Mouse (Mus musculus) CH12.LX (cell line): ENCODE results near the gene Serpinb9d. TPM values are rescaled to one million over a fixed set of nuclear protein-coding genes. Genes with fewer than 3 reads are reported as not detected.
"Not testable (repeated sequence)": the region's sequence is repeated elsewhere in the genome, so short reads cannot be mapped to it uniquely, and the experiment has no call there.

Experiments
- DNase-seq: peaks from one replicate; pipeline ENCODE4 v3.0.0-alpha.2; 2013; ENCODE audit errors: extremely low read depth
- H3K27ac ChIP-seq: 2 replicates; pipeline ENCODE4 v1.5.1; 2012; ENCODE audit warnings: low read depth, mild to moderate bottlenecking, control low read depth, moderate library complexity; ENCODE audit not compliant: insufficient read depth
- H3K27me3 ChIP-seq: replicated peaks from 2 replicates; pipeline ENCODE3; 2012; ENCODE audit warnings: inconsistent platforms
- H3K36me3 ChIP-seq, 2 experiments: replicated peaks in 1 of 2; 2 replicates each; pipeline versions ENCODE3 to v1.6.1; 2012; ENCODE audit warnings: inconsistent platforms in 1 of 2, low read length in 1 of 2, mild to moderate bottlenecking in 1 of 2, mixed read lengths in 1 of 2, moderate library complexity in 1 of 2; ENCODE audit not compliant: control insufficient read depth in 1 of 2, insufficient read depth in 1 of 2
- H3K4me1 ChIP-seq, 2 experiments: 2 replicates each; pipeline ENCODE4 v1.6.1; 2012; ENCODE audit warnings: inconsistent platforms in 1 of 2, moderate library complexity in 1 of 2; ENCODE audit not compliant: insufficient read depth in 2 of 2, control insufficient read depth in 1 of 2
- H3K4me2 ChIP-seq: 2 replicates; pipeline ENCODE4 v1.6.1; 2012; ENCODE audit warnings: low read depth, mild to moderate bottlenecking, control low read depth; ENCODE audit not compliant: poor library complexity, insufficient read depth, severe bottlenecking
- H3K4me3 ChIP-seq, 3 experiments: fragments of 150-350 bp in 1 of 3; sonication (generic) in 1 of 3; replicated peaks in 1 of 3; 2 replicates each; pipeline versions ENCODE3 to v1.5.1; 2011 to 2012; ENCODE audit warnings: low read depth in 2 of 3, low read length in 2 of 3, mild to moderate bottlenecking in 2 of 3, moderate library complexity in 2 of 3, control low read depth in 1 of 3, improper control_type of control experiment in 1 of 3, inconsistent platforms in 1 of 3, mixed read lengths in 1 of 3; ENCODE audit not compliant: poor library complexity in 1 of 3
- H3K79me2 ChIP-seq: replicated peaks from 2 replicates; pipeline ENCODE4 v1.6.1; 2012; ENCODE audit warnings: mild to moderate bottlenecking, moderate library complexity; ENCODE audit not compliant: control insufficient read depth, poor library complexity, insufficient read depth, severe bottlenecking; ENCODE audit errors: extremely low read depth
- H3K9ac ChIP-seq: 2 replicates; pipeline ENCODE4 v1.6.1; 2012; ENCODE audit warnings: low read depth, mild to moderate bottlenecking, control low read depth, moderate library complexity; ENCODE audit not compliant: insufficient read depth
- H3K9me3 ChIP-seq: replicated peaks from 2 replicates; pipeline ENCODE3; 2012; ENCODE audit warnings: low read length, inconsistent platforms, mixed read lengths
- CTCF ChIP-seq, 2 experiments: IDR thresholded peaks in 1 of 2; conservative IDR thresholded peaks in 1 of 2; 2 replicates each; pipeline ENCODE4 v1.5.1; 2011 to 2012; ENCODE audit warnings: low read depth in 2 of 2, low read length in 2 of 2, improper control_type of control experiment in 1 of 2, inconsistent platforms in 1 of 2, mild to moderate bottlenecking in 1 of 2, moderate library complexity in 1 of 2
- RAD21 ChIP-seq: IDR thresholded peaks from 2 replicates; pipeline ENCODE4 v1.6.1; 2011; ENCODE audit warnings: low read depth, mild to moderate bottlenecking, low read length, improper control_type of control experiment, moderate library complexity
- SMC3 ChIP-seq: IDR thresholded peaks from 2 replicates; pipeline ENCODE4 v1.6.1; 2011; ENCODE audit warnings: low read depth, low read length, improper control_type of control experiment
- ZMIZ1 ChIP-seq: IDR thresholded peaks from 2 replicates; pipeline ENCODE4 v1.6.1; 2012; ENCODE audit warnings: low read depth, mild to moderate bottlenecking, inconsistent platforms, low read length, improper control_type of control experiment
- dilution Hi-C: fragments of 300-500 bp; cut with MboI; formaldehyde crosslinking; loops from 2 replicates; pipeline ENCODE4 v1.14.3; 2020; ENCODE audit warnings: low sequenced_read_pairs; ENCODE audit not compliant: extremely low pct_unique_long_range_greater_than_20kb, extremely low pct_ligation_motif_present
- in situ Hi-C: fragments of 300-500 bp; cut with MboI; formaldehyde crosslinking; loops from 3 replicates; pipeline ENCODE4 v1.14.3; 2019; ENCODE audit warnings: low sequenced_read_pairs, low pct_ligation_motif_present, low pct_unique_long_range_greater_than_20kb, mixed read lengths
- polyA plus RNA-seq: library from polyadenylated mRNA; unstranded; fragments of >175 nt; gene quantifications from 2 replicates; pipeline ENCODE4 v1.2.1, GENCODE M21; 2012; ENCODE audit warnings: low read depth; ENCODE audit not compliant: insufficient read length
- total RNA-seq, 2 experiments: library from RNA; depleted of rRNA; stranded (reverse); fragments of 300-350 nt in 1 of 2; fragments of >200 nt in 1 of 2; gene quantifications; 2 replicates each; pipeline ENCODE4 v1.2.3; 2012 to 2014

Serpinb9d gene
- total and polyA plus RNA-seq, 3 experiments: not detected

GRCm38 (mm10) chr13:33199740-33200139 is 7.0 kb downstream of the Serpinb9d start:
- Histone ChIP-seq H3K27me3 (no peaks in the 10 kb centered on the region), H3K4me3 (no peak overlapping the region), H3K27ac (no peak overlapping the region), H3K9me3 (no peaks in the 10 kb centered on the region), H3K36me3 (no peaks in the 10 kb centered on the region), H3K4me2 (no peak overlapping the region), H3K79me2 (no peaks in the 10 kb centered on the region), H3K9ac (no peak overlapping the region), H3K4me1 (no peaks in the 10 kb centered on the region)
- TF ChIP-seq SMC3: peak; percentile 67
- no peak for TF ChIP-seq ZMIZ1
- TF ChIP-seq RAD21: peak; percentile 49
- TF ChIP-seq CTCF (conservative IDR thresholded peaks at IDR 0.05 in 1 of 2, IDR thresholded peaks at IDR 0.05 in 1 of 2; ENCODE audit: low read depth in 2 of 2, low read length in 2 of 2): peak; percentile 22 to 64; a peak in 3 of 4 replicates
- in situ Hi-C loops (no loop called here), dilution Hi-C loops (no loop called here)
- DNase-seq: peak; percentile 42

GRCm38 (mm10) chr13:33249312-33249711 is 56.6 kb downstream of the Serpinb9d start, which contains the start of gene Serpinb9e:
Gene Serpinb9e (plus strand): TSS chr13:33249612.
- H3K4me1 ChIP-seq, H3K27ac ChIP-seq, H3K27me3 ChIP-seq, H3K4me3 ChIP-seq, H3K9me3 ChIP-seq, dilution Hi-C loops, in situ Hi-C loops, H3K4me2 ChIP-seq, H3K79me2 ChIP-seq, DNase-seq, H3K9ac ChIP-seq, H3K36me3 ChIP-seq: not testable (repeated sequence)

Other genes with a start within 250 kb of the Serpinb9d start
- 9.8 and 11.9 TPM in 2 replicates for gene Serpinb6b, start 227.8 kb upstream of the Serpinb9d start, total RNA-seq (2012; rRNA removed)
- gene Serpinb6b, start 227.8 kb upstream of the Serpinb9d start, total RNA-seq (2014; rRNA removed): 38.9 and 44.1 TPM in 2 replicates
- 41.2 and 43.1 TPM in 2 replicates for gene Serpinb6b, start 227.8 kb upstream of the Serpinb9d start, polyA plus RNA-seq
- gene Serpinb9, start 189.7 kb upstream of the Serpinb9d start, total RNA-seq (2012; rRNA removed): 3.3 and 3.5 TPM in 2 replicates
- gene Serpinb9, start 189.7 kb upstream of the Serpinb9d start, total RNA-seq (2014; rRNA removed): 14.6 and 15.6 TPM in 2 replicates
- 11.8 and 12.1 TPM in 2 replicates for gene Serpinb9, start 189.7 kb upstream of the Serpinb9d start, polyA plus RNA-seq
- gene Serpinb9b, start 165.5 kb upstream of the Serpinb9d start, total RNA-seq (2012; rRNA removed): not detected in 2 replicates
- gene Serpinb9b, start 165.5 kb upstream of the Serpinb9d start, total RNA-seq (2014; rRNA removed): 0.24 TPM in 1 of 2 replicates, not detected in the other
- gene Serpinb9b, start 165.5 kb upstream of the Serpinb9d start, polyA plus RNA-seq: not detected in 2 replicates
- gene Serpinb1b, start 114.4 kb upstream of the Serpinb9d start, total RNA-seq (2012; rRNA removed): 0.08 TPM in 2 replicates
- 0.62 and 0.98 TPM in 2 replicates for gene Serpinb1b, start 114.4 kb upstream of the Serpinb9d start, total RNA-seq (2014; rRNA removed)
- 0.56 and 0.64 TPM in 2 replicates for gene Serpinb1b, start 114.4 kb upstream of the Serpinb9d start, polyA plus RNA-seq
- not detected in 2 replicates for gene Serpinb9c, start 33.2 kb upstream of the Serpinb9d start, total RNA-seq (2012; rRNA removed)
- not detected in 2 replicates for gene Serpinb9c, start 33.2 kb upstream of the Serpinb9d start, total RNA-seq (2014; rRNA removed)
- gene Serpinb9c, start 33.2 kb upstream of the Serpinb9d start, polyA plus RNA-seq: not detected in 2 replicates
- not detected in 2 replicates for gene Serpinb9e, start 56.7 kb downstream of the Serpinb9d start, total RNA-seq (2012; rRNA removed)
- not detected in 2 replicates for gene Serpinb9e, start 56.7 kb downstream of the Serpinb9d start, total RNA-seq (2014; rRNA removed)
- gene Serpinb9e, start 56.7 kb downstream of the Serpinb9d start, polyA plus RNA-seq: not detected in 2 replicates
- gene Serpinb9f, start 131.1 kb downstream of the Serpinb9d start, total RNA-seq (2012; rRNA removed): not detected in 2 replicates
- gene Serpinb9f, start 131.1 kb downstream of the Serpinb9d start, total RNA-seq (2014; rRNA removed): not detected in 2 replicates
- not detected in 2 replicates for gene Serpinb9f, start 131.1 kb downstream of the Serpinb9d start, polyA plus RNA-seq
- not detected in 2 replicates for gene Gm11397, start 202.8 kb downstream of the Serpinb9d start, total RNA-seq (2012; rRNA removed)
- gene Gm11397, start 202.8 kb downstream of the Serpinb9d start, total RNA-seq (2014; rRNA removed): not detected in 2 replicates
- not detected in 2 replicates for gene Gm11397, start 202.8 kb downstream of the Serpinb9d start, polyA plus RNA-seq